Mouse (Mus musculus): ENCODE data around the gene Qars.

GRCm38 (mm10) chr9:108491286-108491580, 16.3 kb upstream of the Qars start:
- no peak for TF ChIP-seq POLR2A (IDR thresholded peaks at IDR 0.05; ENCODE audit: low read depth, low read length)
- TF ChIP-seq CTCF (IDR thresholded peaks at IDR 0.05; ENCODE audit: borderline replicate concordance, insufficient read depth, low read length), result no peak

Data from embryonic fibroblast, embryonic 13.5 days (primary cell).